Mouse (Mus musculus) olfactory bulb, adult 2 months (tissue): ENCODE measurements at regions not wholly inside any gene's neighbourhood (a gene's known extent, or its start where the extent isn't known, plus 50 kb on each side); places are given as distances from the start of the nearest gene placed in this dataset.

ENCODE experiments used
- CTCF ChIP-seq: fragments of 200-500 bp; IDR thresholded peaks from 2 replicates; pipeline ENCODE4 v1.5.1; 2012; ENCODE audit warnings: low read depth, mild to moderate bottlenecking, low read length, moderate library complexity; ENCODE audit not compliant: insufficient read depth
- POLR2A ChIP-seq: fragments of 200-500 bp; IDR thresholded peaks from 2 replicates; pipeline ENCODE4 v1.6.1; 2012; ENCODE audit warnings: mild to moderate bottlenecking, low read depth, low read length, moderate library complexity; ENCODE audit not compliant: insufficient read depth

- TF ChIP-seq CTCF (no peak), POLR2A (no peak)
These were observed 82.2 kb upstream of the Btg1 start for GRCm38 (mm10) chr10:96534547-96535124.
